Mouse (Mus musculus): ENCODE results near the gene Adarb1.

The Adarb1 gene

GRCm38 (mm10) chr10:77266281-77266680 is 151.8 kb downstream of the Adarb1 start:
- no peak for DNase-seq (ENCODE audit: low spot score in 2 of 2)

GRCm38 (mm10) chr10:77260166-77260875 is 157.7 kb downstream of the Adarb1 start:
- no peak for DNase-seq (ENCODE audit: low spot score in 2 of 2)

GRCm38 (mm10) chr10:77258704-77259621 is 159.1 kb downstream of the Adarb1 start, which contains the start of gene Pofut2:
TSS of gene Pofut2 (plus strand) at chr10:77259218.
- DNase-seq (ENCODE audit: low spot score in 2 of 2), result peak; percentile 87 to 94

GRCm38 (mm10) chr10:77258041-77258590 is 160.0 kb downstream of the Adarb1 start:
- no peak for DNase-seq (ENCODE audit: low spot score in 2 of 2)

- DNase-seq (ENCODE audit: low spot score in 2 of 2), result no peak
Measured at GRCm38 (mm10) chr10:77255676-77256075, 162.4 kb downstream of the Adarb1 start.

- DNase-seq (ENCODE audit: low spot score in 2 of 2), result no peak
Measured at GRCm38 (mm10) chr10:77255231-77255630, 162.8 kb downstream of the Adarb1 start.

- peak; percentile 83 to 85 for DNase-seq (ENCODE audit: low spot score in 2 of 2)
Measured at GRCm38 (mm10) chr10:77252790-77253189, 165.3 kb downstream of the Adarb1 start.

GRCm38 (mm10) chr10:77251784-77252539 is 166.1 kb downstream of the Adarb1 start:
- DNase-seq (ENCODE audit: low spot score in 2 of 2), result no peak

- DNase-seq (ENCODE audit: low spot score in 2 of 2), result no peak
Measured at GRCm38 (mm10) chr10:77251223-77251783, 166.8 kb downstream of the Adarb1 start.

- no peak for DNase-seq (ENCODE audit: low spot score in 2 of 2)
Measured at GRCm38 (mm10) chr10:77247707-77248106, 170.4 kb downstream of the Adarb1 start.

- DNase-seq (ENCODE audit: low spot score in 2 of 2), result no peak
Measured at GRCm38 (mm10) chr10:77247048-77247447, 171.0 kb downstream of the Adarb1 start.

- no peak for DNase-seq (ENCODE audit: low spot score in 2 of 2)
Measured at GRCm38 (mm10) chr10:77244777-77245176, 173.3 kb downstream of the Adarb1 start.

GRCm38 (mm10) chr10:77243572-77244161 is 174.4 kb downstream of the Adarb1 start:
- DNase-seq (ENCODE audit: low spot score in 2 of 2), result no peak

- no peak for DNase-seq (ENCODE audit: low spot score in 2 of 2)
Measured at GRCm38 (mm10) chr10:77242871-77243270, 175.2 kb downstream of the Adarb1 start.

GRCm38 (mm10) chr10:77242396-77242795 is 175.7 kb downstream of the Adarb1 start:
- DNase-seq (ENCODE audit: low spot score in 2 of 2), result no peak

GRCm38 (mm10) chr10:77240764-77241163 is 177.3 kb downstream of the Adarb1 start:
- no peak for DNase-seq (ENCODE audit: low spot score in 2 of 2)

All from frontal cortex, postnatal 36 days (tissue).